Mouse (Mus musculus) kidney, adult 18-20 months (tissue): ENCODE results near the gene Cdc42ep1.
"Not testable (repeated sequence)": the region's sequence is repeated elsewhere in the genome, so short reads cannot be mapped to it uniquely, and the experiment has no call there.

ENCODE experiments used
- DNase-seq: peaks from one replicate; pipeline ENCODE4 v3.0.0; 2021

The Cdc42ep1 gene

DNA sequence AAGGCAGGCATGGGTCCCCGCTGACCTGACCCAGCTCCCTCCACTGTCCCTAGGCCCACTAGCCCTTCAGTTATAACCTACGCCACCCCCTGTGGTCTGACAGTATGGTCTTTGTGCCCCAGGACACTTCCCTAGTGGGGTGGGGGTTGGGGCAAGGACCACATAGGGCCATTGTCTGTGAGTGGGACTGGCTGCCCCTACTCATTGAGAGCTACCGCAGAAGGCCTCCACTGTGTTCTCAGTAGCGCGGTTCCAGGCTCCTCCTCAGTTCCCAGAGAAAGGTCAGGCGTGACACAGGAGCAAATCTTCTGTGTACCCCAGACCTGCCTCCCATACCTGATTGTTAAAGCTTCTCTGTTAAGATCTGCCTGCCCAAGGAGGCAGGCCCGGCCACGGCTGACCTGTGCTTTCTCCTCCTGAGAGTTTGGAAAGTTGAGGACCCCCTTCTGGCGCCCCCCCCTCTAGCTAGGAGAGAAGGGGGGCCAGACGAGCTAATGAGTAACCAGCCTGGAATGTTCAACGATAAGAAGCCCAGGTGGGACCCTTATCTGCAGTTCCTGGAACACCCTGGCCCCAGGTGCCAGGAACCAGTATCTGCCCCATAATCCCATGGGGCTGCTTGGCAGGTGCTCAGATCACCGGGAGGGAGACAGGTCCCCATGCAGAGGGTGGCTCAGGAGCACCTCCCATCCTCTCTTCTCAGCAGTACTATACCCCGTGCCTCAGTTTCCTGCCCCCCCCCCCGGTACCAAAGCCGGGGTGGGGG is 7.8 kb downstream of the Cdc42ep1 start:
- DNase-seq, result peak; percentile 33

DNA sequence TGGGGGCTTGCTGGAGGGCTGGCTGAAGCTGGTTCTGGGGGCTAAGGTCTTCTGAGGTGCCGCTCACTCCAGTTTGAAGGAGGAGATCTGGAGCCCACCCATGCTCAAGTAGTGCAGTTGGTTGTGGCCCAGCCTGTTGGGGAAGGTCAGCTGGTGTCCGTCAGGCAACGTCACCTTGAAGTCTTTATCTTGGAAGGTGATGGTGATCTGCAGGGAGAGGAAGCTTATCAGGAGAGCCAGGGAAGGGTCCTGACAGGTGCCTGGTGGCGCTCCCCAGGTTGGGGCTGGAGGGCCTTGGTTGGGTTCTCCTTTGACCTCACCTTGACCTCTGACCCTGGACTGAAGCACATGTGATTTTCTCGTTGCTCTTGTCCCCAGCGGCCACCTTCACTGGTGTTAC is 8.5 kb downstream of the Cdc42ep1 start:
- DNase-seq, result peak; percentile 9

DNA sequence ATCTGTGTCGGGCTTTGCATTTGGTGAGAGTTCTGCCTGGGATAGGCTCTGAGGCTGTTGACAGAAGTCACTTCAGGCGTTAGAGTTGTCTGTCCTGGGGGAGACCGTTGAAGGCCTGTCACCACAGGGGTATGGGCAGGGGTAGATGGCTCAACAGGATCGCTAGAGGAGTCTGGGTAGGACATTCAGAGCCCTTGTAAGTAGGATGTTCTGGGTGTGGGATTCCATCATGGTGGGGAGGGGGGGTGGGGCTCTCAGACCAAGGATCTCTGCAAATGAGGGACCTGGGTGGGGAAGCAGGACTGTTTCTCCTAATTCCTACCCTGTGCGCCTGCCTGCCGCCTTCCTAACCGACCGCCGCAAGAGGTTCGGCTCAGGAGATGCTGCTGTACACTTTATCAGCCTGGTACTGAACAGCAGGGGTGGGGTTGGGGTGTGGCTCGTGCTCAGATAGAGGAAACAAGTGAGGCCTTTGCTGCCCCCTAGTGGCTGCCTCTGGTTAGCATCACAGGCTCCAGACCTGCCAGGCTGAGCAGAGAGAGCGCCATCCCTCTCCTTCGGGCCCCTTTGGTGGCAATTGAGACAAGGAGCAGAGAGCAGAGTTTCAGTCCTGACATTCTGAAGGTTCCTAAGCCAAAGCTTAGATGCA is 9.2 kb downstream of the Cdc42ep1 start:
- peak; percentile 93 for DNase-seq

DNA sequence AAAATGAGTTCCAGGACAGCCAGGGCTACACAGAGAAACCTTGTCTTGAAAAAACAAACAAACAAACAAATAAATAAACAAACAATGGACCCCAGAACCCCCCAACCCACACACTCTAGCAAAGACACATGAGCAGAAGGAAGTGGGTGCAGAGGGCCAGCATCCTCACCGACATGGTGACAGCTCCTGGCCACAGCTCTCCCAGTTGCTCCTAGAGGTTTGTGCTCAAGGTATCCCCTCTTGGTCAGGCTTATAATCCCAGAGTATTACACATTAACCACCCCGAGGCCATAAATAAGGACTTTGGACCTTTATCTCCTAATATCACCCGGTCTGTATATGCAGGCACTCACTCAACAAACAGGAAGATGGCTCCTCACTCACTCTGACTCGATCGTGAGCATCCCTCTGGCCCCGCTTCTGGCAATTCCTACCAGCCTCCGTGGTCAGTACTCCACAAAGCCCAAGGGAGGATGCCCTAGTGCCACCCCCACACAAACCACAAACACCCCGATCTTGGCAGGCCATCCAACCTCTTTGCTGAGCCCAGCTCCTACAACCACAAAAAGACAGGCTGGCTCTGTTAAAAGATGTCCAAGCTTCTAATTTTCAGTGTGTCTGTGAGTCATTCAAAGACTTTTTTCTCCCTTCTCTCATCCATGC is 13.0 kb downstream of the Cdc42ep1 start, which contains the start of gene Lgals2:
Lgals2 (minus strand) TSS at position 227 of the 663 bp plus-strand sequence.
- no peak for DNase-seq

DNA sequence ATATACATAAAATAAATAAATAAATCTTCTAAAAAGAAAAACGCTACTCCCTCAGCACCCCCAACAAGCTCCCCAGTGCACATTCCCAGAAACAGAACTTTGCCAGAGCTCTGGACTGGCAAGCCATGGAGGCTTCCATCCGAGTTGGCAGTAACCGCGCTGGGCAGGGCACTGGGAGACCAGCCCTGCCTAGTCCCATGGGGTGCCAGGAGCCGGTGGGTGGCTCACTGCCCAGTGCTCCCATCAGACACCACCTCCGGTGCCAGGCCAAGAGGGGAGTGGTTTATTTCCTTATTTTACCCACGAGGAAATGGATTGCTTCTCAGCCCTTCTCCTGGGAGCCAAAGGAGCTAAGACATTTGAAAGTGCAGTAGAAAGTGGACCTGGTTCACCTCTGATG is 14.6 kb downstream of the Cdc42ep1 start:
- DNase-seq, result peak; percentile 9

DNA sequence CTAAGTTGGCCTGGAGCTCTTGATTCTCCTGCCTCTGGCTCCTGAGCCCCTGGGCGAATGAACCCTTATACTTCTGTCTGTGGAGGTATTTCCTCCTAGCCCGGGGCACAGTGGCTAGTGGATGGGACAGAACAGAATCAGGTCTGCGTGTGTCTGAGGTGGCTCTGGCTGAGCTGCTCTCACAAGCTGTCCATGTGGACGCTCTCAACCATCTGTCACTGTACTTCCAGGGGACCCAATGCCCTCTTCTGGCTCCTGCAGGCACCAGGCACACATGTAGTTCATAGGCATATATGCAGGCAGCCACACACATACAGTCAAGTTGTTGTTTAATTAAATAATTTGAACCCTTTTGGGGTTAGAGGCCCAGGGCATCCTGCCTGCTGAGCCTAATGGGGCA is 16.9 kb downstream of the Cdc42ep1 start:
- no peak for DNase-seq

DNA sequence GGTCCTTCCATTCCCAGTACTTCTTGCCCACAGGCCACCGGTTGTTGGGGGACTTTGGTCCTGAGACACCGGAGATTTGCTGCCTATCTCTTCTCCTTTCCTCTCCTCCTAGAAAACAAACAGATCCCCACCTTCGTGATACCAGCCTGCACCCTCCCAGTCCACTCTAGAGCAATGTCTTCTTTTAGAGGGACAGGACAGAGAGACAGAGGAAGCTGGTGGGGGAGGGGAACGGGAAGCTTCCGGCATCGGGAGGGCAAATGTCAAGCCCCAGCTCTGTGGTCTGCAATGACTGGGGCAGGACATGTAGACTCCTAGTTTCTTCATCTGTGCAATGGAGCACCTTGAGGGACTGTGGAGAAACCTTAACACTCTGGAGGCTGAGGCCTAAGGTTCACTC is 17.3 kb downstream of the Cdc42ep1 start:
- no peak for DNase-seq

DNA sequence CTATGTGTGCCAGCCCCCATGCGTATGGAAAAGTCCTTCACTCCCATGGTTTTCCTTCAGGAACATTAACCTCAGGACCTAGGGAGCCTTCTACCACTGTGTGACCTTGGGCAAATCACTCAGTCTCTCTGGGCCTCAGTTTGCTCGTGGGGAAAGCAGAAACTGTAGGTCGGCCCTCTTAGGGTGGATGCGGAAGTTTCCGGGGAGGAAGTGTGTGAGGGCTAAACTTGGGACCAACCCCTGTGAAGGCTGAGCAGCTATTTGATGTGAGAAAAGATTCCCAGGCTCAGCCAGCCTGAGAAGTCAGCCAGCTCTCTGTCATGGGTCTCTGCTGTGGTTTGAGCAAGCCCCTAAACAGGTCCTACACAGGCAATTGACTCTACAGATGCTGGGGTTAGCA is 19.9 kb downstream of the Cdc42ep1 start:
- no peak for DNase-seq

DNA sequence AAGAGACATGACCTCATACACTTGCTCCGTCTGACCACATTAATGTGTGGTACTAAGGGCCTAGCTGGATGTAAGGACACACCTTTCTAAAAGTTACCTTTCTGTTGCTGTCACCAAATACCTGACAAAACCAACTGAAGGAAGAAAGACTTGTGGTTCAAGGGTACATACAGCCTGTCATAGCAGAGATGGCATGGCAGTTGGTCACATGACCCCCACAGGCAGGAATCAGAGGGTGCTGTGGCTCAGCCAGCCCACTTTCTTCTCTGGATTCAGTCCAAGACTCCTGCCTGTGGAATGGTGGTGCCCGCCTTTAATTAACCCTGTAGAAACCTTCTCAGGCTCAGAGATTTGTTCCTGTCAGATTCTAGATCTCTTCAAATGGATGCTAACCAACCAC is 20.7 kb downstream of the Cdc42ep1 start:
- DNase-seq, result no peak

DNA sequence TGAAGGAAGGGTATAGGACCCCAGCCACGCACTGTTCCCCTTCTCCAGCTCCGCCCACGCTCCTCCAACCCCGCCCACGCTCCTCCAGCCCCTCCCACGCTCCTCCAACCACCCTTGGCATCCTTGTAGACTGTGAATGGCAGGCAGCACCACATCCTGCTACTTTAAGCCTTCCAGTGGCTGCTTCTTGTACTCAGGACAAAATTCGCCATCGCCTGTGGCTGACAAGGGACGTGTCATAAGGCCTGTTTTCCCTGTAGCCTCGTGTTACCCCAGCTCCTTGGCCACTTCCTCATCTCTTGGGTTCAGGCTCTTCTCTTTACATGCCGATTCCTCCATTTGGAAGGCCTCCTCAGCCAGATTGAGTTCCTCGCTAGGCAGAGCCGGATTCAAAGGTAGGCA is 21.4 kb downstream of the Cdc42ep1 start:
- peak; percentile 16 for DNase-seq

DNA sequence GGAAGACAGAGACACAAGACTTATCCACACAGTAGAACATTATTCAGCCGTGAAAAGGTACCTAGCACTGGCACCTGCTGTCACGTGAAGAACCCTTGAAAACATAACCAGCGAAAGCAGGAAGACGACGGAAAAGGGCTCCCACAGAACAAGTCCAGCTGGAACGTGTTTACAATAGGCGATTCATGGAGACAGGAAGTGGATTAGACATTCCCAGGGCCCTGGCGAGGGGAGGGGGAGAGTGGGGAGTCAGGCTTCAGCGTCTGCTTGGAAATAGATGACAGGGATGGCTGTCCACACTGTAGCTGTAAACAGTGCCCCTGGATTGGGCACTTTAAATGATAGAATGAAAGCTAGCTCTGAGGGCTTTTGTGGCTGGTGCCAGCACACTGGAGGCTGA is 26.0 kb downstream of the Cdc42ep1 start:
- DNase-seq, result peak; percentile 41

DNA sequence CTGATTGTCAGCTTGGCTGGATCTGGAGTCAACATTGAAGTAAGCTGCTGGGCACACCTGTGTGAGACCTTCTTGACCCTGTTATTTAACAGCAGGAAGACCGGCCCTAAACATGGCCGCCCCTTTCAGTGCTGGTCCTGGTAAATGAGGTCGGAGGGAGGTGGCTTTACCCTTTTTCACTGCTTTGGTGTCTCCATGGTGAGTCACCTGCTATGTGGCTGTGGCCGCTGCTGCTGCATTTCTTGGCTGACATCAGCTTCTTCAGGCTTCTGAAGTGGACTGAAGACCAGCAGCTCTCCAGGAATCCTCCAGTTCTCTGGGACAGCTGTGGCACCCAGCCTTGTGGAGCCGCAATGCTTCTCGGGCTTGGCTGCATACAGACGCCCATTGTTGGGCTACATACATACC is 26.4 kb downstream of the Cdc42ep1 start:
- DNase-seq, result no peak

DNA sequence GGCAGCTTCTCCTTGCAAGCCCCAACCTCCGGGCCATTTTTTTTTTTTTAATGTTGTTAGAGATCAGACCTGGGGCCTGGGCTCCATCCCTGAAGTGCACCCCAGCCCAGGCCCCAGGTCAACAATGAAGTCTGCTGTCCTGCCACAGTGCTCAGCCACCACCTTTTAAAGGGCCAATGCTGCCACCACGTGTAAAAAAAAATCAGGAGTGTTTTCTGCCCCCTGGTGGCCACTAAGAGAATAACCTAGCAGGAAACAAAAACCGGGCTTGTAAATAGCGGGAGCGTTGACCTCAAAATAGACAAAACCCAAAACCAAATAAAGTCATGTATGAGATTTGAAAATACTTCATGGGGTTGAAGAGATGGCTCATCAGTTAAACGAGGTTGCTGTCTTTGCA is 27.4 kb downstream of the Cdc42ep1 start:
- DNase-seq, result peak; percentile 59

DNA sequence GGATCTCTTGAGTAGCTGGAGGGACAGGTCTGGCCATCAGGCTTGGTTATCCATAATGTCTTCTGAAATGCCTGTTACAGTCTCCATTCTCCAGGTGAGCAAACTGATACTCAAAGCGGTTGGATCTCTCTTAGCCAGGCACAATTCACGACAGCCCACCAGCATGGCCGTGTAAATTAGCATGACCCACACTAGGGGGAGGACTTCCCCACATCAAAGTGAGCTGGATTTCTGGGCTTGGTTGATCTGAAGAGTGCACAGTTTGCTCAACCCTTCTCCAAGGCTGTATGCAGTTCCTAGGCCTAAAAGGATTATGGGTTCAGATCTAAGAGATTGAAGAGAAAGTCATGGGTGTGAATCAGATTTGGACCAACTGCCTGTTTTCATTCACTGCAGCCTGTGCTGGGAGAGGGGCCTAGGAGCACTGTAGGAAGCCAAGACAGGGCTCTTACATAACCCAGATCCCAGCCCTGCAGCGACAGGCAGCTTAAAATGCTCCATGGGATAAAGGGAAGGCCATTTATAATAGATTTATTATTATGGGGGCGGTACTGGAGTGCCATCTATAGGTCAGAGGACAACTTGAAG is 29.7 kb downstream of the Cdc42ep1 start:
- no peak for DNase-seq

DNA sequence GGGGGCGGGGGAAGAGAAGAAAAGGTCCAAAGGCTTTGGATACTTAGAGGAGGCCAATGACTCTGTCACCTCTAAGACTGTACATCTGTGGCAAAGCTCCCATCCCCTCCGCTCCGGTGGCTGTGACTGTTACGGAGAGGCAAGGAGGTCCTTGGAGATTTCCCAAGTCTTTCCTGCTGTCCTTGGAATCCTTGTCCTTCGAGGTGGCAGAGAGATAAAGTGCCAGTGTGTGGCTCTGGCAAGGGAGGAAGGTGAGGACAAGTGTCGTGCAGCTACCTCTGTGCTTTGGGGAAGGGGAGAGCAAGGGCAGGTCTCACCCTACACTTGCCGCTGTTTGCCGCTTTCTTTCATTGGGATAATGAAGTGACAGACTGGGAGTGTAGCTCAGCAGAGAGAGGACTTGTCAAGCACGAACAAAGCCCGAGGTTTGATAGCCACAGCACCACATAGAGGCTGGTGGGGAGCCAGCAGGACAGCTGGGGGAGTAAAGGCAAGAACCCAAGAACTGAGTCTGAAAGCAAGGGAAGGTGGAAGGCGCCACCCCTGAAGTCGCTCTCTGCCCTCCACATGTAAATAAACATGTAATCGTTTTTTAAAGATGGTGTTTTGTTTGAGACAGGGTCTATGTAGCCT is 31.5 kb downstream of the Cdc42ep1 start:
- no peak for DNase-seq

DNA sequence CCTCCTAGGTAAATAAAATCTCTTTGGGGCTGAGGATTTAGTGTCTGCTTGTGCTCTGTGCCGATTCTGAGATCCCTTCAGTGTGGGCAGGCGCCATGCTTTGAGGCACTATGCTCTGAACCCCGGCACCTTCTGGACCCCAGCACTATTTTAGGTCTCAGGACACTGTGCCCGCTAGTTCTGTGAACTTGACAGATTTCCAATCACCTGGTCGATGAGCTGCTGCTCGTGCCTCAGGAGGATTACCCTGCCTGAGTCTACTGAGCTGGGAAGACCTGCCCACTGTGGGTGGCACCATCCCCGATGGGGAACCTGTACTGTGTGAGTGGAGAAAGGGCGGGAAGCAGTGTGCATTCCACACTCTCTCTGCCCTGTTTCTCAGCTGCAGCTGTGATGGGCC is 32.6 kb downstream of the Cdc42ep1 start:
- DNase-seq, result no peak

DNA sequence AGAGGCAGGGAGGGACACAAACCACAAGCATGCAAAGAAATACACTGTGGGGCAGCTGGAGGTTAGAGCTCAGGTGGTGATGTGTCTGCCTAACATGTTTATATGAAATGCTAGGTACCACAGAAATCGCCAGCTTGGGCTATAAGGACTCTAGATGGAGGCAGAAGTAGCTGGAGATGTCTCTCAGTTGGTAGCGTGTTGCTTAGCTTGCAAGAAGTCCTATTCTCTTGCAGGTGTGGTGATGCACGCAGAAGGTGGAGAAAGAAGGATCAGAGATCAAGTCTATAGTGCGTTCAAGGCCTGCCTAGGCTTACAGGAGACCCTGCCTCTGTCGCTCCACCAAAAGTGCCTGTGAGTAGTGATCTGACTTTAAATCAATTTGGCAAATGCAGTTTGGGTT is 33.1 kb downstream of the Cdc42ep1 start:
- no peak for DNase-seq

DNA sequence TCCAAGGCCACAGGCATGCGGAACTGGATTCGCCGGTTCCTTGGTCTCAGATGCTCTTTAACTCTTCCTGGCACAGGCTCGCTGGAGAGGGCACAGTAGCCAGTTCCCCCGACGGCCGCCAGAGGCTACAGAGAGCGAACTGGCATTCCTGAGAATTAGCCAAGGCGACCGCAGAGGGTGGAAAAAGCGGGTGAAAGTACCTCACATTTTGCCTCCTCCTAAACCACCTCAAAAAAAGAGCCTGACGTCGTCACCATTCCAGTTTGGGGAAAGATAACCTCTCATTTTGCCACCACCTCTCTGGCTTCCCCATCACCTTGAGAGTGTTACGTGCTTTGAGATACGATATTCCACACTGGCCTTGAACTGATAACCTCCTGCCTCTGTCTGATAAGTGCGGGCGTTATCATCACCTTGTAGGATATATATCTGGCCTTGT is 33.9 kb downstream of the Cdc42ep1 start:
- peak; percentile 90 for DNase-seq

DNA sequence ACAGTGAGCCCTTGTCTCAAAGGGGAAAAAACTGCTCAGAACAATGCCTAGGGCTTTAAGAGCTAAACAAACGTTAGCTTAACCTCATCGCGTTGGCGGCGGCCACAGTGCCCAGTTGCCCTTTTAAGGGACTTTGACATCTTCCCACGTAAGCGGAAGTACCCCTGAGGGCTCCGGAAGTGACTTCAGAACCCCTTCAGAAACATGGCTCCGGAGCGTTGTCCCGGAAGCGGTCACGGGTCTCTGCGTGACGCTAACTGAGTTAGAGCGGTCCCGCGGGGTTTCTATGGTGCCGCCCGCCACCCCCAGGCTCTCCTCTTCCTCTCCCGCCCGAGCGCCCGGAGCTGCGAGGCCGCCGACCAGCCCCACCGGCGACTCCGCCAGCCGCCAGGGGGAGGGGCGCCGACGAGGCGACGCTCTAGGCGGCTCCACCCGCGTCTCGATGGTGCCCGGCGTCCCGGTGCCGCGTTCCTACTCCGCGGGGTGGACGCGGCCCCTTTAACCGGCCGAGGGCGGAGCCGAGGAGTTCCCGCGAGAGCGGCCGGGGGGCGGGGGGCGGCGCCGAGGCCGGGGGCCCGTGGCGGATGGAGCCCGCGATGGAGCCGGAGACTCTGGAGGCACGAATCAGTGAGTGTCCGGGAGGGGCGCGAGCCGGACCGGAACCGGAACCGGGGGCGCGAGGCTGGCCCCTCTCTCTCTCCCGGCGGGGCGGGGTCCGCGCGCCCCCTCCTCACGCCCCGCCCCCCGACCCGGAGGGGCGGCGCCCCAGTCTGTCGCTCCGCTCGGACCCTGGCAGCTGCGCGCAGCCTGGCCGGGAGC is 34.8 kb downstream of the Cdc42ep1 start, which contains the start of gene Gga1:
Gga1 (plus strand) TSS at position 200 of the 819 bp plus-strand sequence.
- peak; percentile 97 for DNase-seq

DNA sequence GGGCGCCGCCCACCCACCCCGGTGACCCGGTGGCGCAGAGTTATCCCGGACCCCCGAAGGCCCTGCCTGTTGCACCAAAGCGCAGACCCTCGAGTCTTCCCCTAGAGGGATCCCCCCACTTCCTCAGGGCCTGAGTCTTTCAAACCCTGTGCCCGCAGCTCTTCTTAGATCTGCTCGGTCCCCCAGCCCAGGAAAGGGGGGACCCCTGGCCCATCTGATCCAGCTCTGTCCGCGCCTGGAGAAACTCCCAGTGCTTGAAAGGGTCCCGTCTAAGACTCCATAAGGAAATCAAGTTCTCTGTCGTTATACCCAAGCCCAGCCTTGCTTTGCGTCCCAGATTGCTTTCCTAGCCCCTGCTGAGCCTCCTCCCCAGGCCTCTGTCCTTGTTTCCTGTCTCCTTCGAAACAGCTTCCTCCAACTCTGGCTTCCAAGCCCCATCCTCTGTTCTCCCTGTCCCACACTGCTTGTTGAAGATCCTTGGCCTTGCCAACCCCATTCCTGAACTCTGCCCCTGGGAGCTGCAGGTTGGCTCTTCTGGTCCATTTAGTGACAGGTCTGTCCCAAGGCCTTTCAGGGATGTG is 35.5 kb downstream of the Cdc42ep1 start:
- peak; percentile 37 for DNase-seq

DNA sequence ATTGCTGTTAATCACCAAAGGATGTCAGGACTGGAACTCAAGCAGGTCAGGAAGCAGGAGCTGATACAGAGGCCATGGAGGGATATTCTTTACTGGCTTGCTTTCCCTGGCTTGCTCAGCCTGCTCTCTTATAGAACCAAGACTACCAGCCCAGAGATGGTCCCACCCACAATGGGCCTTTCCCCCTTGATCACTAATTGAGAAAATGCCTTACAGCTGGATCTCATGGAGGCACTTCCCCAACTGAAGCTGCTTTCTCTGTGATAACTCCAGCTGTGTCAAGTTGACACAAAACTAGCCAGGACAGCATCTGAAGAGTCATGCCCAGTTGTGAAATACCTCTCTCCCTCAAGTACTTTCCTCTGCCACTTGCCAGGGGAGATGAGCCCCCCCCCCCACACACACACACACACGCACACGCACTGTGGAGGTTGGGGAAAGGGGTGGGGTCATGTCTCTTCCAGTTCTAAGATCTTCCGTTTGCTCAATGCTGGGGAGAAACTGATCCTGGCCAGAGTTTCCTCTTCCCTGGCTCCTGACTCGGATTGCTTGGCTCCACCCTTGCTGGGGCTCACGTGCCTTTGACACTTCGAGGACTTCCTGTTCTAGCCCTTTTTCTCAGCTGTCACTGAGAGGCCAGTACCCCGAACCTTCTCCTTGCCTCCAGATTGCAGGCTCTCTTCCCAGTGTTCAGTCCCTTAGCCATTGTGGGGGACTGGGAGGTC is 36.5 kb downstream of the Cdc42ep1 start:
- not testable (repeated sequence) for DNase-seq
